Mouse (Mus musculus) embryonic facial prominence, embryonic 12.5 days (tissue): ENCODE measurements around the gene Fam19a1. TPM values are rescaled to one million over a fixed set of nuclear protein-coding genes. Genes with fewer than 3 reads are reported as not detected.

ENCODE experiments used
- ATAC-seq: fragments of 200-750 bp; cut with Nextera tagmentation; 2 replicates; pipeline ENCODE4 v1.8.0; 2017; ENCODE audit not compliant: insufficient number of reproducible peaks, insufficient read depth, low FRiP score, low TSS enrichment
- H3K27ac ChIP-seq: fragments of 300-500 bp; sonication (generic); 2 replicates; pipeline ENCODE4 v1.5.1; 2016; ENCODE audit warnings: mild to moderate bottlenecking
- H3K27me3 ChIP-seq: fragments of 300-500 bp; sonication (generic); 2 replicates; pipeline ENCODE4 v1.6.1; 2016; ENCODE audit warnings: mild to moderate bottlenecking, moderate library complexity
- H3K36me3 ChIP-seq: fragments of 300-500 bp; sonication (generic); 2 replicates; pipeline ENCODE4 v1.6.1; 2016; ENCODE audit warnings: mild to moderate bottlenecking
- H3K4me1 ChIP-seq: fragments of 300-500 bp; sonication (generic); 2 replicates; pipeline ENCODE4 v1.6.1; 2016
- H3K4me2 ChIP-seq: fragments of 300-500 bp; sonication (generic); replicated peaks from 2 replicates; pipeline ENCODE4 v1.6.1; 2016; ENCODE audit warnings: mild to moderate bottlenecking, moderate library complexity
- H3K4me3 ChIP-seq: fragments of 300-500 bp; sonication (generic); 2 replicates; pipeline ENCODE4 v1.5.1; 2016; ENCODE audit warnings: mild to moderate bottlenecking
- H3K9ac ChIP-seq: fragments of 300-500 bp; sonication (generic); 2 replicates; pipeline ENCODE4 v1.6.1; 2016; ENCODE audit warnings: mild to moderate bottlenecking, moderate library complexity
- H3K9me3 ChIP-seq: fragments of 300-500 bp; sonication (generic); 2 replicates; pipeline ENCODE4 v1.6.1; 2016; ENCODE audit warnings: mild to moderate bottlenecking, moderate library complexity
- WGBS: fragments of 180-500 bp; shearing (Covaris S2); methylation state at CpG from one replicate; pipeline ENCODE4 v1.1.7; 2016; 5-methylcytosine and 5-hydroxymethylcytosine counted together
- polyA plus RNA-seq: library from polyadenylated mRNA; unstranded; fragments of >200 nt; fragmentation: Nextera tagmentation; extraction: Ambion mirVana; gene quantifications from 2 replicates; pipeline ENCODE4 v1.2.1, GENCODE M21; 2016

Fam19a1 gene
- polyA plus RNA-seq, result 2.5 and 3.1 TPM in 2 replicates

GRCm38 (mm10) chr6:96112854-96113253, at the start of gene Fam19a1:
Gene Fam19a1 (plus strand): TSS chr6:96113154.
- Histone ChIP-seq H3K9ac (no peak within 1 kb of the TSS), H3K36me3 (no peaks in the 10 kb centered on the region), H3K4me2 (peak within 1 kb of the TSS; percentile 40), H3K9me3 (no peaks in the 10 kb centered on the region), H3K4me3 (peak within 1 kb of the TSS; percentile 15; the same call in 1 of the 2 replicates), H3K27me3 (no peaks in the 10 kb centered on the region), H3K4me1 (peaks cover 6% of the 10 kb centered on the region), H3K27ac (no peak within 1 kb of the TSS)
- ATAC-seq, result no peak
- WGBS, result 24% methylated on average over 6 of the region's 6 CpGs

- 86% methylated on average over 4 of the region's 4 CpGs for WGBS
- no peak for ATAC-seq
- H3K4me3 ChIP-seq, result no peak overlapping the region
- no peak overlapping the region for H3K9ac ChIP-seq
- no peak overlapping the region for H3K4me2 ChIP-seq
- no peaks in the 10 kb centered on the region for H3K27me3 ChIP-seq
- no peaks in the 10 kb centered on the region for H3K9me3 ChIP-seq
- no peak overlapping the region for H3K27ac ChIP-seq
- H3K4me1 ChIP-seq, result no peaks in the 10 kb centered on the region
- no peaks in the 10 kb centered on the region for H3K36me3 ChIP-seq
Observed at GRCm38 (mm10) chr6:96071080-96071479, 41.9 kb upstream of the Fam19a1 start.

- no peaks in the 10 kb centered on the region for H3K9me3 ChIP-seq
- H3K4me2 ChIP-seq, result no peak overlapping the region
- H3K9ac ChIP-seq, result no peak overlapping the region
- ATAC-seq, result no peak
- no peaks in the 10 kb centered on the region for H3K4me1 ChIP-seq
- H3K27ac ChIP-seq, result no peak overlapping the region
- no peaks in the 10 kb centered on the region for H3K36me3 ChIP-seq
- no peaks in the 10 kb centered on the region for H3K27me3 ChIP-seq
- H3K4me3 ChIP-seq, result no peak overlapping the region
Observed at GRCm38 (mm10) chr6:96071567-96071966, 41.4 kb upstream of the Fam19a1 start.

- no peaks in the 10 kb centered on the region for H3K4me1 ChIP-seq
- no peaks in the 10 kb centered on the region for H3K27me3 ChIP-seq
- no peak for ATAC-seq
- H3K27ac ChIP-seq, result no peak overlapping the region
- no peaks in the 10 kb centered on the region for H3K9me3 ChIP-seq
- no peak overlapping the region for H3K4me2 ChIP-seq
- H3K36me3 ChIP-seq, result no peaks in the 10 kb centered on the region
- WGBS, result 87% methylated on average over 6 of the region's 6 CpGs
- H3K9ac ChIP-seq, result no peak overlapping the region
- no peak overlapping the region for H3K4me3 ChIP-seq
Observed at GRCm38 (mm10) chr6:96089961-96090360, 23.0 kb upstream of the Fam19a1 start.

GRCm38 (mm10) chr6:96093716-96094115, 19.2 kb upstream of the Fam19a1 start:
- H3K36me3 ChIP-seq, result no peaks in the 10 kb centered on the region
- 84% methylated on average over 1 of the region's 1 CpGs for WGBS
- H3K9ac ChIP-seq, result no peak overlapping the region
- no peak overlapping the region for H3K27ac ChIP-seq
- no peaks in the 10 kb centered on the region for H3K4me1 ChIP-seq
- ATAC-seq, result no peak
- H3K27me3 ChIP-seq, result no peaks in the 10 kb centered on the region
- H3K4me3 ChIP-seq, result no peak overlapping the region
- H3K4me2 ChIP-seq, result no peak overlapping the region
- no peaks in the 10 kb centered on the region for H3K9me3 ChIP-seq

- Histone ChIP-seq H3K27ac (no peak overlapping the region), H3K4me2 (no peak overlapping the region), H3K9ac (no peak overlapping the region), H3K36me3 (no peaks in the 10 kb centered on the region), H3K27me3 (no peaks in the 10 kb centered on the region), H3K4me3 (no peak overlapping the region), H3K9me3 (no peaks in the 10 kb centered on the region), H3K4me1 (no peaks in the 10 kb centered on the region)
- 82% methylated on average over 6 of the region's 6 CpGs for WGBS
- no peak for ATAC-seq
Observed at GRCm38 (mm10) chr6:96098225-96098624, 14.7 kb upstream of the Fam19a1 start.

DNA sequence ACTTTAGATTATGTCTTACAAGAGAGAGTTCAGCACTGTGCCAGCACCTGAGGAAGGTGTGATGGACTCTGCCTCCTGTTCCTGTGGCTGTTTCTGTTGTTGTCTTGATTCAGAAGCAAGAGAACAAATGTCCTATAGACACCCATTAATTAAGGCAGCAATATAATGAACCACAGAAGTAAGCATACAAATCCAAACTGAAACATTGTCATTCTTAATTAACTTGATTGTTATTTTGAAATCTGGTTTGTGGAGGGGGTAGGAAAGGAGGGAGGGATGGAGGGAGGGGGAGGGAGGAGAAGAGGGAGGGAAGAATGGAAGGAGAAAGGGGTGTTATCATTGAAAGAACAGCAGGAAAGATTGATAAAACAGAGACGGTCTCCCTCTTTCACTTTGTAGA, 1.3 kb upstream of the Fam19a1 start:
- no peaks in the 10 kb centered on the region for H3K36me3 ChIP-seq
- ATAC-seq, result no peak
- 60% methylated on average over 1 of the region's 1 CpGs for WGBS
- no peak overlapping the region for H3K4me3 ChIP-seq
- no peaks in the 10 kb centered on the region for H3K9me3 ChIP-seq
- no peak overlapping the region for H3K9ac ChIP-seq
- no peak overlapping the region for H3K4me2 ChIP-seq
- peaks cover 6% of the 10 kb centered on the region for H3K4me1 ChIP-seq
- no peaks in the 10 kb centered on the region for H3K27me3 ChIP-seq
- H3K27ac ChIP-seq, result no peak overlapping the region

- WGBS, result 6% methylated on average over 1 of the region's 1 CpGs
- no peaks in the 10 kb centered on the region for H3K27me3 ChIP-seq
- no peaks in the 10 kb centered on the region for H3K36me3 ChIP-seq
- peaks cover 6% of the 10 kb centered on the region for H3K4me1 ChIP-seq
- ATAC-seq, result no peak
- H3K4me2 ChIP-seq, result no peak overlapping the region; the same call in 1 of the 2 replicates
- H3K9ac ChIP-seq, result no peak overlapping the region
- no peak overlapping the region for H3K4me3 ChIP-seq
- H3K9me3 ChIP-seq, result no peaks in the 10 kb centered on the region
- H3K27ac ChIP-seq, result no peak overlapping the region
Observed at GRCm38 (mm10) chr6:96114151-96114550, 1.2 kb downstream of the Fam19a1 start.

DNA sequence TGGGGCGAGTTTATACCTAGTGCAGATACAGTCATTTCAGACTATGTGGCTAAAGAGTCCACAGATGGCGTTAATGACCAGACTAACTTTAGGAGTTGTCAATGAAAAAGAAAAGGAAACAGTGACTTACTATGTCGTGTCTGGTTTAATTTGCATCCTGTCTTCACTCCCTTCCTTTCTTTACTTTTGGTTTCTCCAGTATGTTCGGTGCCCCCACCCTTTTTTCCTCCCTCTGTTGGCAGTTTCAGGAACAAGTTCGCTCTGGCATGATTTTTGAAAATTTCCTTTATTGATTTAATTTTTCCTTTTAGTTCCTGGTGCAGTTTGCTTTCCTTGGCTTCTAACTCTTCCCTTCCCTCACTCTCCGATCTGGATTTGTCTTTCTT, 3.2 kb downstream of the Fam19a1 start:
- Histone ChIP-seq H3K27me3 (no peaks in the 10 kb centered on the region), H3K4me1 (peaks cover 6% of the 10 kb centered on the region), H3K36me3 (no peaks in the 10 kb centered on the region), H3K27ac (no peak overlapping the region), H3K9me3 (no peaks in the 10 kb centered on the region), H3K9ac (peak overlapping the region; percentile 55), H3K4me3 (peak overlapping the region; percentile 51), H3K4me2 (peak overlapping the region; percentile 93)
- no peak for ATAC-seq
- WGBS, result 13% methylated on average over 6 of the region's 6 CpGs

- Histone ChIP-seq H3K9me3 (no peaks in the 10 kb centered on the region), H3K36me3 (no peaks in the 10 kb centered on the region), H3K27ac (no peak overlapping the region), H3K4me3 (peak overlapping the region; percentile 51), H3K27me3 (no peaks in the 10 kb centered on the region), H3K9ac (peak overlapping the region; percentile 55), H3K4me1 (peaks cover 6% of the 10 kb centered on the region), H3K4me2 (peak overlapping the region; percentile 93)
- under 1% methylated on average over 32 of the region's 32 CpGs for WGBS
- 0 out of 2 replicates have a peak, but pooled peaks have one; percentile 67 for ATAC-seq
Observed at GRCm38 (mm10) chr6:96116534-96117272, 3.7 kb downstream of the Fam19a1 start.

DNA sequence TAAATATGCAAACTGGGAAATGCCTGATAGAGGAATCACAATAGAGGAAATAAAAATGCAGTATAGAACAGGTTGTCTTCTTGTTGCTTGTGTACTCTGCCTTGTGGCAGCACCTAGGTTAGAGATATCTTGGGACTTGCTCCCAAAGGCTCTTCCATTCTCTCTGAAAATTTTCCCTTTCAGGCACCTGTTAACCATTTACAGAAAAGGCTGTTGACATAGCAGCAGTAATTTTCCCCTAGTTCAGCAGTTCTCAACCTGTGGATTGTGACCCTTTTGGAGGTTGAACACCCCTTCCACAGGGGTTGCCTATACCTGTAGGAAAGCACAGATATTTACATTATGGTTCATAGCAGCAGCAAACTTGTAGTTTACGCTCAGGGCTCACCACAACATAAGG, 30.4 kb downstream of the Fam19a1 start:
- H3K9me3 ChIP-seq, result no peaks in the 10 kb centered on the region
- H3K27me3 ChIP-seq, result no peaks in the 10 kb centered on the region
- no peak overlapping the region for H3K4me3 ChIP-seq
- no peaks in the 10 kb centered on the region for H3K36me3 ChIP-seq
- ATAC-seq, result no peak
- no peak overlapping the region for H3K4me2 ChIP-seq
- H3K9ac ChIP-seq, result no peak overlapping the region
- no peak overlapping the region for H3K27ac ChIP-seq
- 83% methylated on average over 1 of the region's 1 CpGs for WGBS
- H3K4me1 ChIP-seq, result no peaks in the 10 kb centered on the region

- Histone ChIP-seq H3K9me3 (no peaks in the 10 kb centered on the region), H3K9ac (no peak overlapping the region), H3K4me1 (no peaks in the 10 kb centered on the region), H3K27ac (no peak overlapping the region), H3K27me3 (no peaks in the 10 kb centered on the region), H3K36me3 (no peaks in the 10 kb centered on the region), H3K4me3 (no peak overlapping the region), H3K4me2 (no peak overlapping the region)
- ATAC-seq, result no peak
- 91% methylated on average over 13 of the region's 13 CpGs for WGBS
Observed at GRCm38 (mm10) chr6:96165403-96165802, 52.4 kb downstream of the Fam19a1 start.
